Mouse (Mus musculus) intestine, postnatal 0 days (tissue): ENCODE data around the gene Akap9. TPM values are rescaled to one million over a fixed set of nuclear protein-coding genes. Genes with fewer than 3 reads are reported as not detected.
"Not testable (repeated sequence)": the region's sequence is repeated elsewhere in the genome, so short reads cannot be mapped to it uniquely, and the experiment has no call there.

Experiments used
- ATAC-seq: fragments of 200-750 bp; cut with Nextera tagmentation; 2 replicates; pipeline ENCODE4 v1.8.0; 2017; ENCODE audit warnings: mild to moderate bottlenecking, moderate TSS enrichment, moderate library complexity
- H3K27ac ChIP-seq: fragments of 300-500 bp; sonication (generic); 2 replicates; pipeline ENCODE4 v1.5.1; 2014; ENCODE audit warnings: mild to moderate bottlenecking, low read depth, low read length, moderate library complexity
- H3K27me3 ChIP-seq: fragments of 300-500 bp; sonication (generic); replicated peaks from 2 replicates; pipeline ENCODE4 v1.6.1; 2014; ENCODE audit warnings: low read length, mixed read lengths; ENCODE audit not compliant: control insufficient read depth, insufficient read depth
- H3K36me3 ChIP-seq: fragments of 300-500 bp; sonication (generic); 2 replicates; pipeline ENCODE4 v1.6.1; 2014; ENCODE audit warnings: mild to moderate bottlenecking, moderate library complexity; ENCODE audit not compliant: control insufficient read depth, insufficient read depth
- H3K4me1 ChIP-seq: fragments of 300-500 bp; sonication (generic); replicated peaks from 2 replicates; pipeline ENCODE4 v1.6.1; 2014; ENCODE audit warnings: antibody characterized with exemption, low read length, mixed read lengths; ENCODE audit not compliant: control insufficient read depth, insufficient read depth
- H3K4me2 ChIP-seq: fragments of 300-500 bp; sonication (generic); replicated peaks from 2 replicates; pipeline ENCODE4 v1.6.1; 2014; ENCODE audit warnings: low read depth, mild to moderate bottlenecking, moderate library complexity
- H3K4me3 ChIP-seq: fragments of 300-500 bp; sonication (generic); 2 replicates; pipeline ENCODE4 v1.5.1; 2014; ENCODE audit warnings: low read depth, low read length
- H3K9ac ChIP-seq: fragments of 300-500 bp; sonication (generic); 2 replicates; pipeline ENCODE4 v1.6.1; 2014; ENCODE audit warnings: mild to moderate bottlenecking, low read depth, low read length
- H3K9me3 ChIP-seq: fragments of 300-500 bp; sonication (generic); 2 replicates; pipeline ENCODE4 v1.6.1; 2016; ENCODE audit warnings: mixed run types; ENCODE audit not compliant: control insufficient read depth
- CTCF ChIP-seq: sonication (generic); IDR thresholded peaks from 2 replicates; pipeline ENCODE4 v1.5.1; 2016; ENCODE audit warnings: low read depth, mild to moderate bottlenecking, control low read depth, antibody characterized with exemption, moderate library complexity
- WGBS: fragments of 180-500 bp; shearing (Covaris S2); extraction: QIAGEN DNeasy Blood & Tissue Kit; methylation state at CpG from one replicate; pipeline ENCODE4 v1.1.7; 2014; 5-methylcytosine and 5-hydroxymethylcytosine counted together
- polyA plus RNA-seq: library from polyadenylated mRNA; unstranded; fragments of >200 nt; fragmentation: Nextera tagmentation; extraction: Ambion mirVana; gene quantifications from 2 replicates; pipeline ENCODE4 v1.2.1, GENCODE M21; 2015

The Akap9 gene
- polyA plus RNA-seq, 1 experiment from 2014 or later, result 79.1 TPM

DNA sequence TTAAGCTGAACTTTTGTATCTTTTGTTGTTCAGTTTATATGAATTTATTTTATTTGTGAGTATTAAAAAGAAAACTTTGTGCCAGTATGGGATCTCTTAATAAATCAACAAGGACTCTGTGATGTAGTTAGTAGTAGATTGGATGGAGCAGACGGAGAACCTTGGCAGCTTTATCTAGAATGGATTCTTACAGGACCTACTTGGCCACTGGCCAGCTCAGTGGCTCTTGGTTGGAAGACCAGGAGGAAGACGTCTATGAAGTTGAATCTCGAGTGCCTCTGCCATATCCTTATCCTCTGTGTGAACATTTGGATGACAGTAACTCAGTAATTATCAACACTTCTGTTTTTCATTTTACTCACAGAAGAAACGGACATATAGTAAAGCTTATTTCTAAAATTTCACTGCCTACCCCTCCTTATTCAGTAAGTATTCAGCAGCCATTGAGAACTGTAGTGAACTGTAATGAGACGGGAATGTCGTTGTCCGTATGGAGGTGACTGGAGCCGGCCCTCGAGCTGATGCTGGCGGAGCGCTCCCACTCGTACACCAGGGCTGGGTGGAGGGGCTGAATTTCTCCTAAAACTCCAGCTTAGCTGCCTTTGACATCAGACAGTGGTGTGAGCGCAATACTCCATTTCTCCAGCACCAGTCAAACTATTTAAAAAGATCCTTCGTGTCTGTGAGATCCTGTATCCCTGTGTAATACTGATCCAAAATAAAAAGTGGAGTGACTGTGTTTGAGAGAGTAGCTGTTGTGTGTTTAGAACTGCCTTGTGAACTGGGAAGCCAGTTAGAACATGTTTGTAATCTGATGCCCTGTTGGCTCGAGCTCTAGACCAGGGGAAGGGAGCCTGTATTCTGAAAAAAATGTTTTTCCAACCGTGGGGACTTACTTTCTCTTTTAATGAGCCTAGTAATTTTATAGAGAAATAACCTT, 96.2 kb downstream of the Akap9 start:
- H3K9me3 ChIP-seq, result no peaks in the 10 kb centered on the region
- H3K4me3 ChIP-seq, result peak overlapping the region; percentile 21
- H3K27me3 ChIP-seq, result no peaks in the 10 kb centered on the region
- H3K27ac ChIP-seq, result peak overlapping the region; percentile 65
- peaks cover 14% of the 10 kb centered on the region; the same call in 1 of the 2 replicates for H3K4me1 ChIP-seq
- ATAC-seq, result no peak
- peak overlapping the region; percentile 45 for H3K4me2 ChIP-seq
- no peak for TF ChIP-seq CTCF
- H3K36me3 ChIP-seq, result peaks cover 7% of the 10 kb centered on the region; the same call in 1 of the 2 replicates
- 56% methylated on average over 16 of the region's 16 CpGs for WGBS
- no peak overlapping the region for H3K9ac ChIP-seq

DNA sequence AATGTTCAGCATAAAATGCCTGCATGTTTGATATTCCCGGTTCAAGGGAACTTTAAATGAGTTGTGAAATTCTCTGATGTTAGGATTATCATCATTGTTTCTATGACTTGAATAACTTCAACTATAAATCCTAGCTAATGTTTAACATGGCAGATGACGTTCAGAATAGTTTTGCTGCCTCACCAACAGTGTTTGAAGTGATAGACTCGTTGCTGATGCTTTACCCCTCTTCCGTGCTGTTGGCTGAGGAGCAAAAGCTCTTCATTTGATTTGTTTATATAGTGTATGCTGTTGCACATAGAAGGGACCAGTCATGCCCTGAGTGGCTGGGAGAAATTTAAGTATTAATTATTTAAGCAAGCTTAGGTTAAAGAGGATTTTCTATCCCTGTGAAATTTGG, 96.9 kb downstream of the Akap9 start:
- TF ChIP-seq CTCF, result no peak
- ATAC-seq, result no peak
- Histone ChIP-seq H3K9me3 (no peaks in the 10 kb centered on the region), H3K4me2 (peak overlapping the region; percentile 45), H3K9ac (no peak overlapping the region), H3K27me3 (no peaks in the 10 kb centered on the region), H3K4me3 (peak overlapping the region; percentile 21), H3K36me3 (peaks cover 12% of the 10 kb centered on the region), H3K27ac (peak overlapping the region; percentile 65; the same call in 1 of the 2 replicates), H3K4me1 (peaks cover 14% of the 10 kb centered on the region; the same call in 1 of the 2 replicates)
- WGBS, result 18% methylated on average over 4 of the region's 4 CpGs

DNA sequence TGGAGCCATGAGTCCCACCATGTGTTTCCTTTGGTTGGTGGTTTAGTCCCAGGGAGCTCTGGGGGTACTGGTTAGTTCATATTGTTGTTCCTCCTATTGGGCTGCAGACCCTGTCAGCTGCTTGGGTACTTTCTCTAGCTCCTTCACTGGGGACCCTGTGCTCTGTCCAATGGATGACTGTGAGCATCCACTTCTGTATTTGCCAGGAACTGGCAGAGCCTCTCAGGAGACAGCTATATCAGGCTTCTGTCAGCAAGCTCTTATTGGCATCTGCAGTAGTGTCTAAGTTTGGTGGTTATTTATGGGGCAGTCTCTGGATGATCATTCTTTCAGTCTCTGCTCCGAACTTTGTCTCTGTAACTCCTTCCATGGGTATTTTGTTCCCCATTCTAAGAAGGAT, 98.5 kb downstream of the Akap9 start:
- not testable (repeated sequence) for ATAC-seq, H3K27me3 ChIP-seq, H3K9me3 ChIP-seq, H3K4me2 ChIP-seq, H3K4me3 ChIP-seq, H3K27ac ChIP-seq, H3K9ac ChIP-seq
- H3K4me1 ChIP-seq, result peaks cover 14% of the 10 kb centered on the region; the same call in 1 of the 2 replicates
- 92% methylated on average over 1 of the region's 1 CpGs for WGBS
- H3K36me3 ChIP-seq, result peaks cover 25% of the 10 kb centered on the region

- no peak overlapping the region for H3K9ac ChIP-seq
- 92% methylated on average over 6 of the region's 6 CpGs for WGBS
- no peak overlapping the region for H3K4me3 ChIP-seq
- TF ChIP-seq CTCF, result no peak
- no peaks in the 10 kb centered on the region for H3K27me3 ChIP-seq
- H3K4me2 ChIP-seq, result no peak overlapping the region
- ATAC-seq, result no peak
- H3K4me1 ChIP-seq, result peaks cover 6% of the 10 kb centered on the region; the same call in 1 of the 2 replicates
- no peaks in the 10 kb centered on the region for H3K9me3 ChIP-seq
- no peak overlapping the region for H3K27ac ChIP-seq
- peaks cover 28% of the 10 kb centered on the region for H3K36me3 ChIP-seq
Measured at GRCm38 (mm10) chr5:4028486-4029173, 100.8 kb downstream of the Akap9 start.

GRCm38 (mm10) chr5:4031846-4032245, 104.0 kb downstream of the Akap9 start:
- peaks cover 56% of the 10 kb centered on the region for H3K36me3 ChIP-seq
- no peak overlapping the region for H3K9ac ChIP-seq
- no peak for TF ChIP-seq CTCF
- no peaks in the 10 kb centered on the region for H3K9me3 ChIP-seq
- no peak overlapping the region for H3K27ac ChIP-seq
- no peak overlapping the region for H3K4me3 ChIP-seq
- no peaks in the 10 kb centered on the region for H3K4me1 ChIP-seq
- 37% methylated on average over 4 of the region's 4 CpGs for WGBS
- no peaks in the 10 kb centered on the region for H3K27me3 ChIP-seq
- ATAC-seq, result no peak
- H3K4me2 ChIP-seq, result no peak overlapping the region

GRCm38 (mm10) chr5:4036686-4037085, 108.8 kb downstream of the Akap9 start:
- Histone ChIP-seq H3K4me2 (no peak overlapping the region), H3K4me1 (no peaks in the 10 kb centered on the region)
- ATAC-seq, result no peak

More at GRCm38 (mm10) chr5:4036686-4037085, 108.8 kb downstream of the Akap9 start:
- 96% methylated on average over 9 of the region's 9 CpGs for WGBS
- Histone ChIP-seq H3K27ac (no peak overlapping the region), H3K9ac (no peak overlapping the region), H3K9me3 (no peaks in the 10 kb centered on the region), H3K36me3 (peaks cover 65% of the 10 kb centered on the region), H3K4me3 (no peak overlapping the region), H3K27me3 (no peaks in the 10 kb centered on the region)
- no peak for TF ChIP-seq CTCF
